Mouse (Mus musculus): ENCODE results near the gene Gjc3. TPM values are rescaled to one million over a fixed set of nuclear protein-coding genes. Genes with fewer than 3 reads are reported as not detected.

The Gjc3 gene
- total RNA-seq, 2 experiments from 2014 or later = 2.3 to 2.4 TPM

DNA sequence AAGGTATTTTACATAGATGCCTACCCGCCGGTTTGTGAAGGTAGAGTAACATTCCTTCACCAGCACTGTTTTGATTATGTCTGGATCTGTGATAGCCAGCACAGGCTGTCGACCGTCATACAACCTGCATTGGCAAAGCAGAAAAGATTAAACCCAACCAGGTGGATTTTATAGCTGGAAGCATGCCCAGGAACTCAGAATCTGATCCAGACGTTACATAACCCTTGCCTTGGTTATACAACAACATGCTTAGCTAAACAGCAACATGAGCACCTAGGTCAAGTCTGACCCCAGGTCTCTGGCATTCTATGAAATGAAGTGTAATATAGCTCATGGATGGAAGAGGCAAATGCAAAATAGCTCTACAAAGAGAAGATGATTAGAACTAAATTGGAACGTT, 47.3 kb downstream of the Gjc3 start:
- no peak for DNase-seq (ENCODE audit: low spot score in 2 of 2)

DNA sequence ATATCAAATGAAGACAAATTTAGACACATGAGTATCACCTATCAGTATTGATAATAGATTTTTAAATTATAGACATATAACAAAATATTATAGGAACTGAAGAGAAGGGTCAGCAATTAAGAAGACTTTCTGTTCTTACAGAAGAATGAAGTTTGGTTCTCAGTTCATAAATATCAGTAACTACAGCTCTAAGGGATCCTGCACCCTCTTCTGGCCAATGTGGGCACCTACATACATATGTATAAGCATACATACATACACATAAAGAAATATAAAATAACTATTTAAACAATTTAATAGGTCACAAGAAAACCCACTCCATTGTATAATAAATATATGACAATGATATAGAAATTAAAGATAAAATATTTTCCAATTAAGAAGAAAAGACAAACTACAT, 48.4 kb downstream of the Gjc3 start:
- DNase-seq (ENCODE audit: low spot score in 2 of 2) = no peak

DNA sequence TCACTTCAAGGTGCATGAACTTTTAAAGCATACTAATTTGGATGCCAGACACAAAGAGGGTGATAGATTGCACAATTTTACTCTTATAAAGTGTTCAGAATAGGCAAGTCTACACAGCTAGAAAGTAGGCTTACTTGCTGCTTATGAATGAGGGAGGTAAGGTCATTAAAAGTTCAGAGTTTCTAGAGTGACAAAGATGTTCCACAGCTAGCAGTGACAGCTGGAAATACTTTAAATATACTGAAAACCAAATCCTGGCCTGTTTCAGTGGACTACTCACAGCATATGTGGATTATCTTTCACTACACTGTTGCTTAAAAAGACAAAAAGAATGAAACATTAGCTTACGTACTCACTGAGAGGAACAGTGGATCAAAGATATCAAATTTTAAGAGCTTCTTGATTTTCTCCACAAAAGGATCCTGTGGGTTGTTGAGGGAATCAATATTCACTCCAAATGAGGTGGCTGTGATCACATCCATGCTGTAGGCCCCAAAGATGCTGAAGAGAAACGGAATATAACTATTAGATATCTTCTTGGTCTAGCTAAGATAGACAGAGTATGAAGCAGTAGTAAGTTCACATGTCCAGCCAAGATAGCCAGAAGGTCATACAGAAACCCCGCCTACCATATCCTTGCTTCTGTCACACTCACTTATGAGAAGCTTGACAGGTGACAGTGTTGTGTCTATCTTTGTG, 53.2 kb downstream of the Gjc3 start:
- no peak for DNase-seq (ENCODE audit: low spot score in 2 of 2)

Other genes with a start within 250 kb of the Gjc3 start
- gene Nyap1, start 221.5 kb downstream of the Gjc3 start, total RNA-seq (2021) = 10 to 100 TPM; 10.9 to 11.6 TPM
- 100 to 1,000 TPM; 138 to 140 TPM for gene Tsc22d4, start 217.4 kb downstream of the Gjc3 start, total RNA-seq (2021)
- gene Ppp1r35, start 184.2 kb downstream of the Gjc3 start, total RNA-seq (2021) = 10 to 100 TPM; 29.9 to 40.3 TPM
- gene Mepce, start 175.4 kb downstream of the Gjc3 start, total RNA-seq (2021) = 10 to 100 TPM; 58.4 to 67.5 TPM
- 1 to 10 TPM; 8.9 to 9.3 TPM for gene Zcwpw1, start 175.3 kb downstream of the Gjc3 start, total RNA-seq (2021)
- gene Pilra, start 126.8 kb downstream of the Gjc3 start, total RNA-seq (2021) = 1 to 10 TPM; 3.1 to 5.5 TPM
- 1 to 10 TPM; 2.9 to 3.6 TPM for gene Pilrb1, start 105.0 kb downstream of the Gjc3 start, total RNA-seq (2021)
- 1 to 10 TPM; 2.8 to 3.4 TPM for gene Pilrb2, start 91.3 kb downstream of the Gjc3 start, total RNA-seq (2021)
- gene Cyp3a13, start 41.5 kb downstream of the Gjc3 start, total RNA-seq (2021) = 1 to 10 TPM in 1 of 2 experiments, under 1 TPM in 1; 0.17 to 3.0 TPM
- 10 to 100 TPM in 1 of 2 experiments, 1 to 10 TPM in 1; 1.1 to 55.2 TPM for gene Azgp1, start 18.4 kb upstream of the Gjc3 start, total RNA-seq (2021)
- not detected for gene Smok3a, start 58.2 kb upstream of the Gjc3 start, total RNA-seq (2021)
- not detected for gene Smok3b, start 58.3 kb upstream of the Gjc3 start, total RNA-seq (2021)
- not detected for gene Smok3c, start 90.1 kb upstream of the Gjc3 start, total RNA-seq (2021)
- gene Zkscan1, start 122.0 kb upstream of the Gjc3 start, total RNA-seq (2021) = 10 to 100 TPM; 49.4 to 53.5 TPM
- 10 to 100 TPM; 26.2 to 26.6 TPM for gene Zscan21, start 153.8 kb upstream of the Gjc3 start, total RNA-seq (2021)
- gene Zfp113, start 192.6 kb upstream of the Gjc3 start, total RNA-seq (2021) = 10 to 100 TPM; 19.5 to 21.6 TPM
- 100 to 1,000 TPM; 145 to 147 TPM for gene Cops6, start 198.0 kb upstream of the Gjc3 start, total RNA-seq (2021)
- gene Ap4m1, start 208.9 kb upstream of the Gjc3 start, total RNA-seq (2021) = 10 to 100 TPM; 46.0 to 47.2 TPM
- gene Mcm7, start 209.3 kb upstream of the Gjc3 start, total RNA-seq (2021) = 100 to 1,000 TPM; 102 to 116 TPM
- gene Taf6, start 224.4 kb upstream of the Gjc3 start, total RNA-seq (2021) = 10 to 100 TPM; 35.6 to 39.2 TPM
- gene Cnpy4, start 224.4 kb upstream of the Gjc3 start, total RNA-seq (2021) = 10 to 100 TPM; 29.9 to 31.1 TPM
- 10 to 100 TPM in 1 of 2 experiments, 1 to 10 TPM in 1; 9.9 to 10.2 TPM for gene Mblac1, start 231.2 kb upstream of the Gjc3 start, total RNA-seq (2021)

Measured in adrenal gland, postnatal 4 days (tissue).